Mouse (Mus musculus) stomach, postnatal 0 days (tissue): Measurements from ENCODE around the gene Zfp62. TPM values are rescaled to one million over a fixed set of nuclear protein-coding genes. Genes with fewer than 3 reads are reported as not detected.

Experiments
- ATAC-seq: fragments of 200-750 bp; cut with Nextera tagmentation; 2 replicates; pipeline ENCODE4 v1.8.0; 2017; ENCODE audit not compliant: low FRiP score, low TSS enrichment
- DNase-seq: peaks from one replicate; pipeline ENCODE4 v3.0.0-alpha.2; 2016; ENCODE audit warnings: low spot score
- H3K27ac ChIP-seq: fragments of 300-500 bp; sonication (generic); replicated peaks from 2 replicates; pipeline ENCODE4 v1.5.1; 2014; ENCODE audit warnings: mild to moderate bottlenecking, control low read depth
- H3K27me3 ChIP-seq: fragments of 300-500 bp; sonication (generic); 2 replicates; pipeline ENCODE4 v1.6.1; 2014; ENCODE audit warnings: low read length; ENCODE audit not compliant: control insufficient read depth, insufficient read depth
- H3K36me3 ChIP-seq: fragments of 300-500 bp; sonication (generic); 2 replicates; pipeline ENCODE4 v1.6.1; 2014; ENCODE audit warnings: low read length, mixed read lengths; ENCODE audit not compliant: control insufficient read depth, insufficient read depth
- H3K4me1 ChIP-seq: fragments of 300-500 bp; sonication (generic); replicated peaks from 2 replicates; pipeline ENCODE4 v1.6.1; 2014; ENCODE audit warnings: antibody characterized with exemption; ENCODE audit not compliant: control insufficient read depth, insufficient read depth
- H3K4me2 ChIP-seq: fragments of 300-500 bp; sonication (generic); replicated peaks from 2 replicates; pipeline ENCODE4 v1.6.1; 2014; ENCODE audit warnings: low read depth, mild to moderate bottlenecking, control low read depth, moderate library complexity
- H3K4me3 ChIP-seq: fragments of 300-500 bp; sonication (generic); 2 replicates; pipeline ENCODE4 v1.5.1; 2014; ENCODE audit warnings: low read depth, low read length, control low read depth
- H3K9ac ChIP-seq: fragments of 300-500 bp; sonication (generic); 2 replicates; pipeline ENCODE4 v1.6.1; 2014; ENCODE audit warnings: mild to moderate bottlenecking, low read length, control low read depth, mixed read lengths
- H3K9me3 ChIP-seq: fragments of 300-500 bp; sonication (generic); 2 replicates; pipeline ENCODE4 v1.6.1; 2016; ENCODE audit warnings: low read length; ENCODE audit not compliant: control insufficient read depth
- CTCF ChIP-seq: IDR thresholded peaks from 2 replicates; pipeline ENCODE4 v1.5.1; 2016; ENCODE audit warnings: antibody characterized with exemption, low read depth, mild to moderate bottlenecking, moderate library complexity
- EP300 ChIP-seq: optimal IDR thresholded peaks from 2 replicates; pipeline ENCODE3; 2016; ENCODE audit warnings: antibody characterized with exemption
- WGBS: fragments of 180-500 bp; shearing (Covaris S2); extraction: QIAGEN DNeasy Blood & Tissue Kit; methylation state at CpG from one replicate; pipeline ENCODE4 v1.1.7; 2014; 5-methylcytosine and 5-hydroxymethylcytosine counted together
- polyA plus RNA-seq: library from polyadenylated mRNA; unstranded; fragments of >200 nt; fragmentation: Nextera tagmentation; extraction: Ambion mirVana; gene quantifications from 2 replicates; pipeline ENCODE4 v1.2.1, GENCODE M21; 2015

The Zfp62 gene
- polyA plus RNA-seq, 1 experiment from 2014 or later: 10.0 TPM

DNA sequence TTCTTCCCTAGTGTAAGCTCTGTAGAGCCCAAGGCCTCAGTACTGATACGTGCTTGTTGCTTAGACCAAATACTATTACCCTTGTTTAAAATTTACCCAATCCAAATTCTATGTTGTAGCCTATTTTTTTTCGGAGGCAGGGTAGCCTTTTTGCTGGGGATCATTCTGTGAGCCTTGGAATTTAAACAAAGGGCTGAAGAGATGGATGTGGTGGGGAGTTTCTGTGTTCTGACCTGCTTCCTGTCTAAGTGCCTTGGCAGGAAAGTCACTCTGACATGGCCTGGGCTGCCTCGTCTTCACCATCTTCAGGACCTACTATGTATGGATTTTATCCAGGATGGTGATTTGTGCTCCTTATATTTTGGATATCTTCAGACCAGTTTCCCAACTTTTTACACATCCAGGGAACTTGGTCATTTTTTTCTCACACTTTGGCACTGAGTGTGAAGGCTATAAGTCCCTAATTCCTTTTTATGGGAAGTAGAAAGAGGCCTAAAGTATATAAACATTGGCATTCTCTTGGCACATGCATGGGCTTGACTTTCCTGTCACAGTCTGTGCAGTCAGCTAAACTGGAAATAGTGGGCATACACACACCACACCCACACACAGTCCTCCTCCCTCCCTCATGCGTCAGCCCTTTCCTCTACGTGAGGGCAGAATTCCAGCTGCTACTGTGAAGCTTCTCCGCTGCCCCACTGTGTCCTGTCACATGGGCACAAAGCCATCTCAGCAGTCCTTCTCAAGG lies 45.3 kb downstream of the Zfp62 start:
- DNase-seq (peak; percentile 46), ATAC-seq (no peak)
- H3K4me2 ChIP-seq: peak overlapping the region; percentile 2; the same call in 1 of the 2 replicates
- peaks cover 4% of the 10 kb centered on the region; the same call in 1 of the 2 replicates for H3K36me3 ChIP-seq
- 0 out of 2 replicates have a peak overlapping the region, but pooled peaks have one; percentile 23 for H3K9ac ChIP-seq
- no peak for TF ChIP-seq CTCF
- peak; percentile 27 for TF ChIP-seq EP300
- 20% methylated on average over 6 of the region's 6 CpGs for WGBS
- H3K27me3 ChIP-seq: no peaks in the 10 kb centered on the region
- no peak overlapping the region for H3K4me3 ChIP-seq
- no peaks in the 10 kb centered on the region for H3K9me3 ChIP-seq
- H3K4me1 ChIP-seq: peaks cover 33% of the 10 kb centered on the region
- peak overlapping the region; percentile 98 for H3K27ac ChIP-seq

DNA sequence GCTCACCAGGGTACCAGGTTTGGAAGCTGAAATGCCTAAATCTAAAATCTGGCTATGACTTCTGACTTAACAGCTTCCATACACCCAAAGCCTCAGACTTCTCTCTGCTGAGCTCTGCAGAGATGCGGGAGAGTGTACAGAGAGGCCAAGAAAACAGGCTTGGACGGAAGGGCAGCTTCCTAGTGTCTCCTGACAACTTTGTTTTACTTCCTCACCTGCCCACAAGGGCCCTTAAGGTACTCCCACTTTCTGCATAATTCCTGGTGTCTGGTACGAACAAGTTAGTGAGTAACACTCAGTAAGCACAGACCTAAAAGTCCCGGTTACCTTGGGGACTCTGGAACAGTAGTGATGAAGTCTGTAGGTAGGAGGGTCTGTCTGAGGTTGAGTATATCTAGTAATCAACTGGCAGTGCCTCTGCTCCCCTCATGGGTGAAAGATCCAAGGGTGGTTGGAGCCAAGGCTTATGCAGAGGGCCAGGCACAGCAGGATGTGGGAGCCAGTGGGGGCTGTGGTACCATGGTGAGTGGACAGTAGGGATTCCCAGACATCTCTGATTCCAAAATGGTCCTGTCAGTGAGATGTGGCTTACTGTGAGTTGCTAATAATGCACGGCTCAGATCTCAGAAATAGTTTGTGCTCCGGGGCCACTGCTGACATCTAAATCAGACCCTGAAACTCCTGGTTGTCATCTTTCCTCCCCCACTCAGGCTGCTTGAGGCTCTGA lies 46.0 kb downstream of the Zfp62 start:
- no peak for TF ChIP-seq EP300
- no peak for TF ChIP-seq CTCF
- 51% methylated on average over 6 of the region's 6 CpGs for WGBS
- Histone ChIP-seq H3K4me3 (no peak overlapping the region), H3K9me3 (no peaks in the 10 kb centered on the region), H3K4me2 (peak overlapping the region; percentile 2), H3K36me3 (peaks cover 6% of the 10 kb centered on the region; the same call in 1 of the 2 replicates), H3K27ac (peak overlapping the region; percentile 98), H3K27me3 (no peaks in the 10 kb centered on the region), H3K9ac (0 out of 2 replicates have a peak overlapping the region, but pooled peaks have one; percentile 23), H3K4me1 (peaks cover 33% of the 10 kb centered on the region)
- DNase-seq (no peak), ATAC-seq (no peak)

DNA sequence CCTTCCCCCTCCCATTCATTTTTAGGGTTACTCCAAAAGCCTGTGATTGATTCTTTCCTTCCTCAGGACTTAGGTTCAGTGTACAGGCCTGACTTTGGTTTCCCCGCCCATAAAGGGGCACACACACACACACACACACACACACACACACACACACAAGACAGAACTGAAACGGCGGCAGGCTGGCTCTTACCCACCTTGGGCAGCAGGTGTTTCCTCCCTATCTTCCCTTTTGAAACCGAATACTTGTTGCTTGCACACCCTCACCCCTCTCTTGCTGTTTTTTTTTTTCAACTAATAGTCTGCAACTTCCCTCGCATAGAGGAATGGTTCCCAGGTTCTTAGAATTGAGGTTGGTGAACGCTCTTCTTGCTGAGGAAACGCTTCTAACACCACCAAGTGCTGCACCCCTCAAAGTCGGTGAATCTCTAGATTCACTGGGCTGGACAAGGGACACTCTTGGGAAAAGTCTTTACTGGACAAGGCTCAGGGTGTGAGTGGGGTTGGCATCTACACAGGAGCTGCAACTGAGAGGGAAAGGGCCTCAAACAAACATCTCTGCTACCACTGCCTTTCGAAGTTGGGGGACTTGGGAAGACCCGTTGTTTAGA lies 46.8 kb downstream of the Zfp62 start:
- no peak for TF ChIP-seq EP300
- TF ChIP-seq CTCF: no peak
- Histone ChIP-seq H3K36me3 (peaks cover 9% of the 10 kb centered on the region; the same call in 1 of the 2 replicates), H3K9me3 (no peaks in the 10 kb centered on the region), H3K4me2 (peak overlapping the region; percentile 79), H3K27me3 (no peaks in the 10 kb centered on the region), H3K4me3 (peak overlapping the region; percentile 75), H3K9ac (peak overlapping the region; percentile 89), H3K27ac (peak overlapping the region; percentile 98), H3K4me1 (peaks cover 31% of the 10 kb centered on the region)
- 12% methylated on average over 10 of the region's 10 CpGs for WGBS
- DNase-seq (peak; percentile 34), ATAC-seq (no peak)

DNA sequence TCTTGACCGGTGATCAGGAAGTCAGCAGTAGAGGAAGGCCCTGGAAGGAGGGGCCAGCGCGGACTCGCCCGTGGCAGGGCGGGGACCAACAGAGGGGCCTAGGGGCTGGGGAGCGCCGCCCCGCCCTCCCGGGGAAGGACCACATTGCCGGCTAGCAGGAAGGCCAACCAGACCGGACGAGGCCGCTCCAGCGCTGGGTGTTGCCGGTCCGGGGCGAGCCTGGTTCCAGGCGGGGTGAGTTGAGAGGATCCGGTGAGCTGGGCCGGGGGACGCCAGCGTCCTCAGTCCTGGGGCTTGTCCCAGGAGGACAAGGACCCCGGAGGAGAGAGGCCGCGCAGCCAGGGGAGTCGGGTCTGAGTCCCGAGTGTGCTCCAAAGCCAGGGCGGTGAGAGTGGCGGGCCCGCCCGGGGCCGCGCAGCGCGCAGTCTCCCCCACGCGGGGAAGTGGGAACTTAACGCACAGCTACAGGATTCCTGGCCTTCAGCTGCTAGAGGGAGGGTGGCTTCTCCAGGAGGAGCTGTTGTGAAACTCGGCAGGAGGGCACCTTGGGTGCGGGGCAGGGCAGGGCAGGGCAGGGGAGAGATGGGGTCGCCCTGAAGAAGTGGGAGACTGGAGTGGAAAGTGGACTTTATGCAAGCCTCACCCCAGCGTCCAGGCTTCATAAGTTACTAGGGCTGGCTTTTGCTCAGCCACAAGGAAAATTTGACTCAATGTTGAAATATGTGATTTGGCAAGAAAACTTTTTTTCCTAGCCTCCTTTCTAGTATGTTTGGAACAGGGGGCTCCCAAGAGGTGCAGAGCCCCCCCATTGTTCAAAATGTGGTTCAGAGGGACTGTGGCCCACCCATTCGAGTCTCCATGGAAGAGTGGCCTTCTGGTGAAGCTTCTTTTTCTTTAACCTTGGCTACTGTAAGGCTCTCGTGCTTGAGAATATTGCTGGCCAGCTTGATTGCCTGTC lies 47.6 kb downstream of the Zfp62 start:
- H3K9ac ChIP-seq: peak overlapping the region; percentile 89
- no peaks in the 10 kb centered on the region for H3K9me3 ChIP-seq
- WGBS: 2% methylated on average over 43 of the region's 45 CpGs
- ATAC-seq (peak; percentile 95), DNase-seq (peak; percentile 93)
- peak overlapping the region; percentile 79 for H3K4me2 ChIP-seq
- H3K27ac ChIP-seq: peak overlapping the region; percentile 98
- H3K36me3 ChIP-seq: peaks cover 9% of the 10 kb centered on the region
- TF ChIP-seq EP300: no peak
- TF ChIP-seq CTCF: peak; percentile 67
- no peaks in the 10 kb centered on the region for H3K27me3 ChIP-seq
- H3K4me3 ChIP-seq: peak overlapping the region; percentile 75
- H3K4me1 ChIP-seq: peaks cover 27% of the 10 kb centered on the region

DNA sequence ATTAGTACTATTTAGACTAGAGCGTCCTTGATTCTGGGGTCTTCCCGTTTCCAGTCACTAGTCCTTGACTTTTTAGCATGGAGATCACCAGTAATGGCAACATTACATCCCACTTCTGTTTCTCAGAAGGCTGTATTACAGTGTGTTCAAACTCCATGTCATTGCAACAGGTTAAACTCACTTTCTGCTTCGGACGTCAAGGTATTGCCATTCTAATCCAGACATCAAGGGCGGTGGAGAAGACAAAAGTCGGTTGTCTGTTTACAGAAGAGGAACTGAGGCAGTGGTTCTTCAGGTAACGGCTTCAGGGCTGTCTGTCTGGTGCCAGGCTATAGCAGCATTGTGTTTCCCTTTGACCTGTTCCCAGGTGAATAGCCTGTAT lies 48.3 kb downstream of the Zfp62 start:
- peaks cover 26% of the 10 kb centered on the region for H3K4me1 ChIP-seq
- ATAC-seq (no peak), DNase-seq (no peak)
- no peaks in the 10 kb centered on the region for H3K9me3 ChIP-seq
- H3K36me3 ChIP-seq: peaks cover 9% of the 10 kb centered on the region
- TF ChIP-seq EP300: no peak
- no peak for TF ChIP-seq CTCF
- H3K9ac ChIP-seq: peak overlapping the region; percentile 89
- no peaks in the 10 kb centered on the region for H3K27me3 ChIP-seq
- peak overlapping the region; percentile 98 for H3K27ac ChIP-seq
- peak overlapping the region; percentile 75 for H3K4me3 ChIP-seq
- peak overlapping the region; percentile 79 for H3K4me2 ChIP-seq
- WGBS: 40% methylated on average over 7 of the region's 7 CpGs
